Mouse (Mus musculus) testis, adult 2 months (tissue): ENCODE results near the gene Kat6b. TPM values are rescaled to one million over a fixed set of nuclear protein-coding genes. Genes with fewer than 3 reads are reported as not detected.

Source experiments
- H3K27ac ChIP-seq: fragments of 200-500 bp; 2 replicates; pipeline ENCODE4 v1.5.1; 2012; ENCODE audit warnings: low read depth, low read length; ENCODE audit not compliant: control insufficient read depth, insufficient read depth
- H3K27me3 ChIP-seq: fragments of 200-500 bp; 2 replicates; pipeline ENCODE4 v1.6.1; 2012; ENCODE audit warnings: mild to moderate bottlenecking, low read length, moderate library complexity; ENCODE audit not compliant: control insufficient read depth, insufficient read depth
- H3K36me3 ChIP-seq: fragments of 200-500 bp; 2 replicates; pipeline ENCODE4 v1.6.1; 2012; ENCODE audit warnings: mild to moderate bottlenecking, low read length; ENCODE audit not compliant: control insufficient read depth, insufficient read depth
- H3K4me1 ChIP-seq: fragments of 200-500 bp; 2 replicates; pipeline ENCODE4 v1.6.1; 2012; ENCODE audit warnings: low read length; ENCODE audit not compliant: control insufficient read depth, insufficient read depth
- H3K4me3 ChIP-seq: fragments of 200-500 bp; 2 replicates; pipeline ENCODE4 v1.5.1; 2012; ENCODE audit warnings: low read depth, mild to moderate bottlenecking, low read length, moderate library complexity, mixed read lengths; ENCODE audit not compliant: control insufficient read depth
- CTCF ChIP-seq: fragments of 200-500 bp; IDR thresholded peaks from 2 replicates; pipeline ENCODE4 v1.5.1; 2012; ENCODE audit warnings: low read depth, mild to moderate bottlenecking, inconsistent platforms, low read length, moderate library complexity; ENCODE audit not compliant: control insufficient read depth, insufficient read depth, insufficient replicate concordance
- POLR2A ChIP-seq: fragments of 200-500 bp; IDR thresholded peaks from 2 replicates; pipeline ENCODE4 v1.6.1; 2012; ENCODE audit warnings: low read depth, mild to moderate bottlenecking, inconsistent platforms, low read length, moderate library complexity; ENCODE audit not compliant: control insufficient read depth
- polyA plus RNA-seq: library from polyadenylated mRNA; depleted of rRNA; stranded (reverse); fragments of >200 nt; gene quantifications from 2 replicates; pipeline ENCODE4 v1.2.3, GENCODE M21; 2012

Gene Kat6b
- polyA plus RNA-seq, 1 experiment = 7.6 TPM

DNA sequence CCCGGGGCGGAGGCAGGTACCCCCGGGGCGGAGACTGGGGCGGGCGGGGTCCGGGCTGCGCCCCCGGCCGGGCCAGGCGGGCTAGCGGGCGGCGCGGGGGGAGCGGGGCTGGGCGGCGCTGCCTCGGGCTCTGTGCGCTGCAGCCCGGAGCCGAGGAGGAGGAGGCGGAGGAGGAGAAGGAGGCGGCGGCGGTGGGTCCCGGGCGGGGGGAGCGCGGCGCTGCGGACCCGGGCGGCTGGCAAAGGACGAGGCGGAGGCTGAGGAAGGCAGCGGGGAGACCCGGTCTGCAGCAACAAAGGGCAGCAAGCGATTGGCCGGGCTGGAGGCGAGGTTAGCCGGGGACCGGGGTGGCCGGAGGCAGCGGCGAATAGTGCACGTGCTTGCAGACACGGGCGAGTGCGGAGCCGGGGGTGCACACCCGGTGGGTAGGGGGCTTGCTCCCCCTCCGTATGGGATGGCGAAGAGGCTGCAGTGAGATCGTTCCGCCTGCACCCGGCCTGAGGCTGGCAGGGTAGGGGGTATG, 18.5 kb downstream of the Kat6b start:
- no peak for TF ChIP-seq CTCF
- TF ChIP-seq POLR2A = no peak
- peak overlapping the region; percentile 45; the same call in 1 of the 2 replicates for H3K27ac ChIP-seq
- peaks cover 15% of the 10 kb centered on the region for H3K4me1 ChIP-seq
- no peaks in the 10 kb centered on the region for H3K36me3 ChIP-seq
- H3K27me3 ChIP-seq = no peaks in the 10 kb centered on the region
- peak overlapping the region; percentile 88 for H3K4me3 ChIP-seq

DNA sequence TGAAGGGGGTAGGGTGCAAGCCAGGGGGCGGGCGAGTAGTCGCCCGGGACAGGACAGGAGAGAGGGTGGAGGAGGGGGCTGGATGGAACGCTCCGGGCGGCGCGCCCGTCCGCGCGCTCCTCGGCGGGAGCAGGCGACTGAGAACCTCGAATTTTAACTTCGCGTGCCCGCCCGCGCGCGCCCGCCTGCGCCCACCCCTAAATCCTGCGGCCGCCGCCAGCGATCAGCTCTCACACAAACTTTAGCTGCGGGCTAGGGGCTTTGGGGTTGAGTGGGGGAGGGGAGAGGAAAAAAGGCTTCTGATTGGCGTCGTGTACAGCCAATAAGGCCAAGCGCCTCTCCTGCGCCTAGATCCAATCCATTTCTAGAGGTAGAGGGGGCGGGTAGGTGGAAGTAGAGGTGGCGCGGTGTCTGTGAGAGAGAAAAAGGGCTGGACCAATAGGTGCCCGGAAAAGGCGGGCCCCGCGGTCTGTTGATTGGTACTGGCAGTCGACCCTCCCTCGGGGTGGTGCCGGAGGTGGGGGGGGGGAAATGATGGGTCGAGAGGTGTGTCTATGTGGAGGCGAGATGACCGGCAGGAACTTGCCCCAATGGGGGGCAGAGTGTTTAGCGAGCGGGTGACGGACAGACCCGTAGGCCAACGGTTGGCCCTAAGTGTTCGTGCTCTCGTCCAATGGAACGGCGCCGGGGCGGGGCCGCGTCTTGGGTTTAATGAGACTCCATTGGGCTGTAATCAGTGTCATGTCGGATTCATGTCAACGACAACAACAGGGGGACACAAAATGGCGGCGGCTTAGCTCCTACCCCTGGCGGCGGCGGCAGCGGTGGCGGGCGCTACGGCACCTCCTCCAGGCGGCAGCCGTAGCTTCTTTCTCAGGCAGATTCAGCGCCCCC, 19.2 kb downstream of the Kat6b start:
- Histone ChIP-seq H3K4me1 (peaks cover 15% of the 10 kb centered on the region), H3K27me3 (no peaks in the 10 kb centered on the region)
- TF ChIP-seq POLR2A (peak; percentile 78), CTCF (no peak)

DNA sequence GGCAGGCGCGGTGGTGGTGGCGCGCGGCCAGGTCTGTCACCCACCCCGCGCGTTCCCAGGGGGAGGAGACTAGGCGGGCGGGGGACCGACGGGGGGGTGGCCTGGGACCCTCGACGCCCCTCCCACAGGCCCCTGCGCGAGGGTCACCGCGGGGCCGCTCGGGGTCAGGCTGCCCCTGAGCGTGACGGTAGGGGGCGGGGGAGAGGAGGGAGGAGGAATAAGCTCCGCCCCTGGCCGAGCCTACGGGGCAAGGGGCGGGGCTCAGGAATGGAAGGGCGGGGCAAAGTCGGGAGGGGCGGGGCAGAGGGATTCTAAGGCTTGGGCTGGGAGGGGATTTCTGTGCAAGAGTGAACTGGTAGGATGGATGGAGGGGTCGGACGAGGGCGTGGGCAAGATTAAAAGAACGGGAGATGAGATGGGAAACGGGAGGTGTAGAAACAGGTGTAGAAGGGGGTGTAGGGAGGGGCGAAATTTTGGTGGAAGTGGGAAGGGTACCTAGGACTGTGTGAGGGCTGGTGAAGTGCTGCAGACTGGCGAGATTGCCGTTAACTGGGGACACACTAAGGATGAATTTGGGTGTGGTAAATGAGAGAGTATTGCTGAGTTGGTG, 19.9 kb downstream of the Kat6b start:
- Histone ChIP-seq H3K4me1 (peaks cover 15% of the 10 kb centered on the region), H3K36me3 (no peaks in the 10 kb centered on the region), H3K27me3 (no peaks in the 10 kb centered on the region), H3K4me3 (peak overlapping the region; percentile 88), H3K27ac (peak overlapping the region; percentile 92)
- TF ChIP-seq CTCF (no peak), POLR2A (no peak)

More for the DNA sequence above, 19.2 kb downstream of the Kat6b start:
- H3K27ac ChIP-seq = peak overlapping the region; percentile 92
- H3K4me3 ChIP-seq = peak overlapping the region; percentile 88
- no peaks in the 10 kb centered on the region for H3K36me3 ChIP-seq

DNA sequence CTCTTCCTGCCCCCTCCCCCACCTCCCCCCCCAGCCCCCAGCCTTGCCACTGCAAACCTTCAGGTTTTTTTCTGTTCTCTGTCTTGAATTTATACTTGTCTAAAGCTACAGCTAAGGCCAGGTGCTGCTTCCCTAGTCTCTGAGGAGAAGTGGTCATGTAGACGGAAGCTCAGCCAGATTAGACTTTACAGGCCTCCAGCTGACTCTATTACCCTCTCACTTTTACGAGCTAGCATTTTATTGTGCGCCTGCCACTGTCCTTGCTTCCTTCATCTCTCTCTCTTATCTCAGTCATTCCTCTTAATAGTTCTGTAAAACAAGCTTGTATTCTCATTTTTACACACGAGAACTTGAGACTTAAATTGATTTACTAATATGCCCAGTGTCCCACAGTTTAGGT, 23.8 kb downstream of the Kat6b start:
- no peak overlapping the region for H3K27ac ChIP-seq
- no peak for TF ChIP-seq CTCF
- TF ChIP-seq POLR2A = no peak
- H3K4me3 ChIP-seq = no peak overlapping the region
- H3K4me1 ChIP-seq = peaks cover 3% of the 10 kb centered on the region
- H3K36me3 ChIP-seq = no peaks in the 10 kb centered on the region
- H3K27me3 ChIP-seq = no peaks in the 10 kb centered on the region

DNA sequence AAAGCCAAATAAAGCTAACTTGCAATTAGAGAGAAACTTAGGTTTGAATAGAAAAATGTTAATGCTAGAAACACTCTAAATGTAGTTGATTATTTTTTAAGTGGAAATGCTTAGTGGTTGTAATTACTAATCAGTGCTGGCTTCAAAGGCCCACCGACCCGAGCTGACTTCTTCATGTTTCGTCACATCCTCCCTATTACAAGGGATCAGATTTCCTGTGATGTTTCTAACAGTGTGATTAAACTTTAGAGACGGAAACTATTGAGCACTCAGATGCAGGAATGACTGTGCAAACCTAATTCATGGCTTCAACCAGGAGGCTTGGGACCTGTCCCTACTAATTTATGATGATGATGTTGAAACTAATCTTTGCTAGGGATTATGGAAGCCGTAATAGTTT, 25.8 kb downstream of the Kat6b start:
- H3K4me1 ChIP-seq = no peaks in the 10 kb centered on the region
- TF ChIP-seq CTCF (no peak), POLR2A (no peak)

DNA sequence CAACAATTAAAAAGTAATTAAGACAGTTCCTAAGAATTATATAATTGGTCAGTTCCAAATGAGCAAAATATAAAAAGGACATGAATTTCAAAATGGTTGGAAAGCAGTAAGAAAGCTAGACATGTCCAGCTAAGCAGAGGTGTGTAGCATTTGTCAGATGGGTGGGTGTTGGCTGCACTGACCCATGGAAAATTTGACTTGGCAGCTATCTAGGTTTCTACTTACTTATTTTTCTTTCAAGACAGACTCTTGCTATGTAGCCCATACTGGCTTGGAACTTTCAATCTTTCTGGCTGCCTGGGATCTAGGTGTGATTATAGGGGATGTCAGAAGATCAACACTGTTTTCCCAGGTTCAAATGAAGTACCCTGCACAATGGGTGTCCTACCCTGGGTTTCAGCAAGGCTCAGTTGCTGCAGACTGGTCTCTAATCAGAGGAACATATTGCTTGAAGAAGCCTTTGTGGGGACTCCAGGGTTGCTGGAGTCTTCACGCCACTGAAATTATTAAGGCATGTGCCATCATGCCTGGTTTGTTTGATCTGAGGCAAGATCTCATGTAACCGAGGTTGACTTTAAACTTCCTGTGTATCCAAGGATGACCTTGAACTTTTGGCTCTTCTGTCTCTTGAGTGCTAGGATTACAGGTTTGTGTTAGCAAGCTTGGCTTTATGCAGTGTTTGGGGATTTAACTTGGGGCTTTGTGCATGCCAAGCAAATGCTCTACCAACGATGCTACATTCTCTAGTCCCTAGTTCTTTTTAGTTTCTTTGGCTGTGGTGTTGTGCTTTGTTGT, 28.1 kb downstream of the Kat6b start:
- TF ChIP-seq CTCF = no peak
- Histone ChIP-seq H3K27me3 (no peaks in the 10 kb centered on the region), H3K36me3 (no peaks in the 10 kb centered on the region), H3K27ac (no peak overlapping the region), H3K4me1 (no peaks in the 10 kb centered on the region), H3K4me3 (no peak overlapping the region)

More for the DNA sequence above, 25.8 kb downstream of the Kat6b start:
- Histone ChIP-seq H3K36me3 (no peaks in the 10 kb centered on the region), H3K27me3 (no peaks in the 10 kb centered on the region), H3K4me3 (no peak overlapping the region), H3K27ac (no peak overlapping the region)

DNA sequence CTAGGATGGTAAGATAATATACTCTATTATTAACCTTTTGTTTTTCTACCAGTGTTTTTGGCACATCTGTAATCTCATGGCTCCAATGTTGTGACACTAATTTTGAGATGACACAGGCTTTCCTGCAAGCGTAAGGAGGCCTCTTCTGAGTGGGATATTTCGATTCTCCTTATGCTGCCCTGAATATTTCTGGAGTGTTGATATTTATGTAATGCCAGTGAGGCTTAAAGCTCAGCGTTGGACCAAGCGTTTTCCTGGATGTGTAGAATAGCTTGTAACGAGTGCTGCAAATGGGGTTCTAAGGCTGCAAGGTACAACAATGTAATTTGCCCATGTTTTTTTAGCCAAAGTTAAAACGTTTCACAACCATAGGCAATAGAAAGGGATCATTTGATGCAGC, 30.2 kb downstream of the Kat6b start:
- Histone ChIP-seq H3K27me3 (no peaks in the 10 kb centered on the region), H3K4me3 (no peak overlapping the region), H3K27ac (no peak overlapping the region), H3K4me1 (no peaks in the 10 kb centered on the region), H3K36me3 (no peaks in the 10 kb centered on the region)
- TF ChIP-seq CTCF (no peak), POLR2A (no peak)
